Mouse (Mus musculus) heart, embryonic 16.5 days (tissue): ENCODE measurements around the gene Ccdc85b. TPM values are rescaled to one million over a fixed set of nuclear protein-coding genes. Genes with fewer than 3 reads are reported as not detected.

Experiments used
- ATAC-seq: fragments of 200-750 bp; cut with Nextera tagmentation; replicated peaks from 2 replicates; pipeline ENCODE4 v1.8.0; 2017; ENCODE audit warnings: moderate number of reproducible peaks; ENCODE audit not compliant: insufficient read depth, low FRiP score; ENCODE audit errors: extremely low read depth
- H3K27ac ChIP-seq: fragments of 300-500 bp; sonication (generic); 2 replicates; pipeline ENCODE4 v1.5.1; 2014; ENCODE audit warnings: mild to moderate bottlenecking, low read length, control low read depth, moderate library complexity
- H3K27me3 ChIP-seq: fragments of 300-500 bp; sonication (generic); 2 replicates; pipeline ENCODE4 v1.6.1; 2014; ENCODE audit warnings: low read length, mixed read lengths; ENCODE audit not compliant: control insufficient read depth, insufficient read depth
- H3K36me3 ChIP-seq: fragments of 300-500 bp; sonication (generic); 2 replicates; pipeline ENCODE4 v1.6.1; 2014; ENCODE audit not compliant: control insufficient read depth, insufficient read depth
- H3K4me1 ChIP-seq: fragments of 300-500 bp; sonication (generic); 2 replicates; pipeline ENCODE4 v1.6.1; 2014; ENCODE audit warnings: low read length, mixed read lengths; ENCODE audit not compliant: control insufficient read depth, insufficient read depth
- H3K4me2 ChIP-seq: fragments of 300-500 bp; sonication (generic); 2 replicates; pipeline ENCODE4 v1.6.1; 2014; ENCODE audit warnings: low read depth, mild to moderate bottlenecking, control low read depth, low read length
- H3K4me3 ChIP-seq: fragments of 300-500 bp; sonication (generic); 2 replicates; pipeline ENCODE4 v1.5.1; 2014; ENCODE audit warnings: mild to moderate bottlenecking, control low read depth, low read length
- H3K9ac ChIP-seq: fragments of 300-500 bp; sonication (generic); 2 replicates; pipeline ENCODE4 v1.6.1; 2014; ENCODE audit warnings: low read length, control low read depth
- H3K9me3 ChIP-seq: fragments of 300-500 bp; sonication (generic); replicated peaks from 2 replicates; pipeline ENCODE4 v1.6.1; 2016; ENCODE audit warnings: low read length; ENCODE audit not compliant: control insufficient read depth
- WGBS: fragments of 180-500 bp; shearing (Covaris S2); extraction: QIAGEN DNeasy Blood & Tissue Kit; methylation state at CpG from one replicate; pipeline ENCODE4 v1.1.7; 2014; 5-methylcytosine and 5-hydroxymethylcytosine counted together
- polyA plus RNA-seq: library from polyadenylated mRNA; unstranded; fragments of >200 nt; fragmentation: Nextera tagmentation; extraction: Ambion mirVana; gene quantifications from 2 replicates; pipeline ENCODE4 v1.2.1, GENCODE M21; 2015

Ccdc85b gene
- polyA plus RNA-seq, 1 experiment from 2014 or later: 7.6 TPM

- WGBS: 7% methylated on average over 16 of the region's 16 CpGs
- peak overlapping the region; percentile 67 for H3K9ac ChIP-seq
- ATAC-seq: peak; percentile 66
- H3K4me2 ChIP-seq: peak overlapping the region; percentile 75
- H3K4me1 ChIP-seq: peaks cover 17% of the 10 kb centered on the region
- peak overlapping the region; percentile 48 for H3K4me3 ChIP-seq
- H3K27me3 ChIP-seq: no peaks in the 10 kb centered on the region
- H3K9me3 ChIP-seq: no peaks in the 10 kb centered on the region
- no peaks in the 10 kb centered on the region for H3K36me3 ChIP-seq
- peak overlapping the region; percentile 66 for H3K27ac ChIP-seq
Measured at GRCm38 (mm10) chr19:5432992-5433852, 24.5 kb downstream of the Ccdc85b start.

- ATAC-seq: no peak
- Histone ChIP-seq H3K36me3 (peaks cover 3% of the 10 kb centered on the region; the same call in 1 of the 2 replicates), H3K27me3 (no peaks in the 10 kb centered on the region), H3K4me3 (no peak overlapping the region), H3K9ac (no peak overlapping the region), H3K9me3 (no peaks in the 10 kb centered on the region), H3K27ac (no peak overlapping the region), H3K4me2 (no peak overlapping the region), H3K4me1 (peaks cover 17% of the 10 kb centered on the region)
- WGBS: 80% methylated on average over 4 of the region's 4 CpGs
Measured at GRCm38 (mm10) chr19:5431911-5432464, 25.7 kb downstream of the Ccdc85b start.

- WGBS: 77% methylated on average over 1 of the region's 1 CpGs
- ATAC-seq: no peak
- Histone ChIP-seq H3K9me3 (no peaks in the 10 kb centered on the region), H3K27me3 (no peaks in the 10 kb centered on the region), H3K4me1 (peaks cover 29% of the 10 kb centered on the region), H3K36me3 (peaks cover 12% of the 10 kb centered on the region), H3K9ac (no peak overlapping the region), H3K4me3 (no peak overlapping the region), H3K4me2 (no peak overlapping the region), H3K27ac (no peak overlapping the region)
Measured at GRCm38 (mm10) chr19:5430408-5430807, 27.3 kb downstream of the Ccdc85b start.

- no peak for ATAC-seq
- no peaks in the 10 kb centered on the region for H3K27me3 ChIP-seq
- WGBS: 42% methylated on average over 8 of the region's 8 CpGs
- peaks cover 12% of the 10 kb centered on the region for H3K36me3 ChIP-seq
- no peak overlapping the region for H3K27ac ChIP-seq
- no peak overlapping the region for H3K4me3 ChIP-seq
- no peak overlapping the region for H3K4me2 ChIP-seq
- no peaks in the 10 kb centered on the region for H3K9me3 ChIP-seq
- H3K9ac ChIP-seq: no peak overlapping the region
- H3K4me1 ChIP-seq: peaks cover 29% of the 10 kb centered on the region
Measured at GRCm38 (mm10) chr19:5429806-5430205, 27.9 kb downstream of the Ccdc85b start.

GRCm38 (mm10) chr19:5429219-5429618 lies 28.5 kb downstream of the Ccdc85b start:
- Histone ChIP-seq H3K4me2 (no peak overlapping the region), H3K27ac (no peak overlapping the region), H3K27me3 (no peaks in the 10 kb centered on the region), H3K9ac (no peak overlapping the region), H3K4me3 (no peak overlapping the region), H3K4me1 (peaks cover 29% of the 10 kb centered on the region), H3K9me3 (no peaks in the 10 kb centered on the region), H3K36me3 (peaks cover 12% of the 10 kb centered on the region)
- WGBS: 77% methylated on average over 4 of the region's 4 CpGs
- ATAC-seq: no peak

- WGBS: 71% methylated on average over 2 of the region's 2 CpGs
- Histone ChIP-seq H3K27ac (no peak overlapping the region), H3K27me3 (no peaks in the 10 kb centered on the region), H3K9ac (no peak overlapping the region), H3K36me3 (peaks cover 12% of the 10 kb centered on the region), H3K4me3 (no peak overlapping the region), H3K4me2 (no peak overlapping the region), H3K9me3 (no peaks in the 10 kb centered on the region), H3K4me1 (peaks cover 28% of the 10 kb centered on the region)
- no peak for ATAC-seq
Measured at GRCm38 (mm10) chr19:5428083-5428482, 29.6 kb downstream of the Ccdc85b start.

GRCm38 (mm10) chr19:5426640-5427290 lies 30.9 kb downstream of the Ccdc85b start:
- H3K4me2 ChIP-seq: no peak overlapping the region
- no peak overlapping the region for H3K4me3 ChIP-seq
- H3K9ac ChIP-seq: no peak overlapping the region; the same call in 1 of the 2 replicates

GRCm38 (mm10) chr19:5425906-5426565 lies 31.7 kb downstream of the Ccdc85b start:
- peak overlapping the region; percentile 87 for H3K4me2 ChIP-seq
- peak overlapping the region; percentile 90 for H3K27ac ChIP-seq
- 85% methylated on average over 18 of the region's 18 CpGs for WGBS
- H3K36me3 ChIP-seq: peaks cover 14% of the 10 kb centered on the region
- peaks cover 25% of the 10 kb centered on the region for H3K4me1 ChIP-seq
- peak overlapping the region; percentile 90 for H3K4me3 ChIP-seq
- no peaks in the 10 kb centered on the region for H3K27me3 ChIP-seq
- ATAC-seq: no peak
- no peaks in the 10 kb centered on the region for H3K9me3 ChIP-seq
- peak overlapping the region; percentile 97 for H3K9ac ChIP-seq

More at GRCm38 (mm10) chr19:5426640-5427290, 30.9 kb downstream of the Ccdc85b start:
- no peaks in the 10 kb centered on the region for H3K9me3 ChIP-seq
- H3K4me1 ChIP-seq: peaks cover 25% of the 10 kb centered on the region
- no peak overlapping the region for H3K27ac ChIP-seq
- H3K27me3 ChIP-seq: no peaks in the 10 kb centered on the region
- H3K36me3 ChIP-seq: peaks cover 12% of the 10 kb centered on the region
- no peak for ATAC-seq
- WGBS: 86% methylated on average over 13 of the region's 13 CpGs
